14 mouse cellular contexts compared by ENCODE assay signal in genomic region chr12:104722056-104722455, GRCm38 (mm10).
"Had no signal": no experiment of that assay in that cellular context is flagged by ENCODE, and none has a peak within 500 bp of the region (broad histone marks: within the 10 kb centered on the region; RNA-seq: fewer than 3 reads in every experiment).

No protein-coding gene starts in this region.

- H3K4me3 ChIP-seq: liver, embryonic 12.5 days; midbrain, embryonic 10.5 days; midbrain, embryonic 12.5 days; neural tube, embryonic 12.5 days; stomach, embryonic 15.5 days had no signal

- H3K4me2 ChIP-seq: liver, embryonic 12.5 days; lung, embryonic 14.5 days; midbrain, embryonic 12.5 days; neural tube, embryonic 12.5 days; stomach, embryonic 15.5 days had no signal

- H3K27ac ChIP-seq: liver, embryonic 12.5 days; liver, embryonic 14.5 days; midbrain, embryonic 10.5 days; midbrain, embryonic 12.5 days; neural tube, embryonic 12.5 days; stomach, embryonic 15.5 days; stomach, postnatal 0 days had no signal

- H3K9me3 ChIP-seq: liver, embryonic 12.5 days; midbrain, embryonic 10.5 days; midbrain, embryonic 12.5 days; neural tube, embryonic 12.5 days; stomach, embryonic 15.5 days had no signal

- H3K9ac ChIP-seq: liver, embryonic 12.5 days; liver, embryonic 14.5 days; lung, embryonic 14.5 days; midbrain, embryonic 12.5 days; neural tube, embryonic 12.5 days; stomach, embryonic 15.5 days had no signal

- ATAC-seq: liver, embryonic 12.5 days; midbrain, embryonic 16.5 days had no signal

- DNase-seq: lung, embryonic 14.5 days; midbrain, embryonic 14.5 days; right cerebral cortex, postnatal 14 days; thymus, adult 2 months; thymus, postnatal 25 days; thymus, postnatal 4 days had no signal

- H3K27me3 ChIP-seq: liver, embryonic 12.5 days; midbrain, embryonic 12.5 days; neural tube, embryonic 12.5 days; stomach, embryonic 15.5 days had no signal

- H3K4me1 ChIP-seq: midbrain, embryonic 10.5 days; midbrain, embryonic 12.5 days; neural tube, embryonic 12.5 days; stomach, embryonic 15.5 days had no signal
